Mouse (Mus musculus): ENCODE results near the gene Svs6. TPM values are rescaled to one million over a fixed set of nuclear protein-coding genes. Genes with fewer than 3 reads are reported as not detected.

The Svs6 gene
- not detected in 4 replicates for total RNA-seq (2023)

GRCm38 (mm10) chr2:164316451-164316850 is at the start of gene Svs6:
Svs6 (plus strand) TSS chr2:164316751.

GRCm38 (mm10) chr2:164278359-164278758 is 38.2 kb upstream of the Svs6 start, which contains the start of gene Svs4:
Svs4 (minus strand) TSS chr2:164278459.

GRCm38 (mm10) chr2:164288968-164289367 is 27.6 kb upstream of the Svs6 start, which contains the start of gene Svs3a:
Svs3a (plus strand) TSS chr2:164289268.

GRCm38 (mm10) chr2:164332440-164332839 is 15.9 kb downstream of the Svs6 start, which contains the start of gene Svs5:
Svs5 (plus strand) TSS chr2:164332740.

Other genes with a start within 250 kb of the Svs6 start
- gene Stk4, start 246.4 kb upstream of the Svs6 start, total RNA-seq (2023) = 229 to 235 TPM (median 230 TPM) in 4 replicates
- gene Tomm34, start 245.6 kb upstream of the Svs6 start, total RNA-seq (2023) = 69.8 to 74.2 TPM (median 71.3 TPM) in 4 replicates
- not detected in 4 replicates for gene Kcns1, start 145.6 kb upstream of the Svs6 start, total RNA-seq (2023)
- not detected in 4 replicates for gene Wfdc5, start 134.0 kb upstream of the Svs6 start, total RNA-seq (2023)
- gene Wfdc12, start 126.1 kb upstream of the Svs6 start, total RNA-seq (2023) = not detected in 4 replicates
- gene Wfdc15a, start 116.6 kb upstream of the Svs6 start, total RNA-seq (2023) = not detected in 4 replicates
- not detected in 4 replicates for gene Wfdc15b, start 95.1 kb upstream of the Svs6 start, total RNA-seq (2023)
- not detected in 4 replicates for gene Svs2, start 78.3 kb upstream of the Svs6 start, total RNA-seq (2023)
- not detected in 4 replicates for gene Svs3b, start 60.1 kb upstream of the Svs6 start, total RNA-seq (2023)
- not detected in 4 replicates for gene Svs4, start 38.3 kb upstream of the Svs6 start, total RNA-seq (2023)
- not detected in 4 replicates for gene Svs3a, start 27.5 kb upstream of the Svs6 start, total RNA-seq (2023)
- gene Svs5, start 16.0 kb downstream of the Svs6 start, total RNA-seq (2023) = not detected in 4 replicates
- gene Slpi, start 72.3 kb downstream of the Svs6 start, total RNA-seq (2023) = 4.5 to 7.4 TPM (median 7.1 TPM) in 4 replicates
- 0.54 to 0.64 TPM (median 0.60 TPM) in 3 of 4 replicates, not detected in the other for gene Rbpjl, start 86.4 kb downstream of the Svs6 start, total RNA-seq (2023)
- gene Matn4, start 88.4 kb downstream of the Svs6 start, total RNA-seq (2023) = 0.18 to 0.46 TPM (median 0.39 TPM) in 4 replicates
- 166 to 182 TPM (median 177 TPM) in 4 replicates for gene Sdc4, start 127.1 kb downstream of the Svs6 start, total RNA-seq (2023)
- gene Sys1, start 140.2 kb downstream of the Svs6 start, total RNA-seq (2023) = 54.0 to 63.8 TPM (median 57.4 TPM) in 4 replicates
- gene Gm20458, start 144.2 kb downstream of the Svs6 start, total RNA-seq (2023) = 1.6 to 4.9 TPM in 2 of 4 replicates, not detected in the others
- gene Trp53tg5, start 157.0 kb downstream of the Svs6 start, total RNA-seq (2023) = not detected in 4 replicates
- gene Dbndd2, start 169.4 kb downstream of the Svs6 start, total RNA-seq (2023) = 2.6 to 8.5 TPM (median 4.7 TPM) in 4 replicates
- gene Pigt, start 180.8 kb downstream of the Svs6 start, total RNA-seq (2023) = 66.6 to 71.3 TPM (median 70.8 TPM) in 4 replicates
- not detected in 4 replicates for gene Wfdc2, start 245.7 kb downstream of the Svs6 start, total RNA-seq (2023)

All from B cell, adult 62 days (primary cell).